Mouse (Mus musculus) neural tube, embryonic 11.5 days (tissue): ENCODE measurements at regions not wholly inside any gene's neighbourhood (a gene's known extent, or its start where the extent isn't known, plus 50 kb on each side); places are given as distances from the start of the nearest gene placed in this dataset.

ENCODE experiments used
- ATAC-seq: fragments of 200-750 bp; cut with Nextera tagmentation; 2 replicates; pipeline ENCODE4 v1.8.0; 2017; ENCODE audit warnings: moderate number of reproducible peaks, mild to moderate bottlenecking, moderate TSS enrichment, moderate library complexity; ENCODE audit not compliant: insufficient read depth, low FRiP score, low TSS enrichment
- DNase-seq: peaks from one replicate; pipeline ENCODE4 v3.0.0-alpha.2; 2015; ENCODE audit warnings: low spot score
- H3K27ac ChIP-seq: fragments of 300-500 bp; sonication (generic); 2 replicates; pipeline ENCODE4 v1.5.1; 2014; ENCODE audit warnings: low read depth, mild to moderate bottlenecking, low read length
- H3K27me3 ChIP-seq: fragments of 300-500 bp; sonication (generic); 2 replicates; pipeline ENCODE4 v1.6.1; 2014; ENCODE audit warnings: mild to moderate bottlenecking, low read length, mixed read lengths; ENCODE audit not compliant: control insufficient read depth, insufficient read depth
- H3K36me3 ChIP-seq: fragments of 300-500 bp; sonication (generic); 2 replicates; pipeline ENCODE4 v1.6.1; 2014; ENCODE audit warnings: mild to moderate bottlenecking, low read length, moderate library complexity, mixed read lengths; ENCODE audit not compliant: control insufficient read depth, insufficient read depth
- H3K4me1 ChIP-seq: fragments of 300-500 bp; sonication (generic); 2 replicates; pipeline ENCODE4 v1.6.1; 2014; ENCODE audit warnings: low read length, mixed read lengths; ENCODE audit not compliant: control insufficient read depth, insufficient read depth
- H3K4me2 ChIP-seq: fragments of 300-500 bp; sonication (generic); 2 replicates; pipeline ENCODE4 v1.6.1; 2014; ENCODE audit warnings: low read depth, mild to moderate bottlenecking, moderate library complexity
- H3K4me3 ChIP-seq: fragments of 300-500 bp; sonication (generic); 2 replicates; pipeline ENCODE4 v1.5.1; 2014; ENCODE audit warnings: low read depth, low read length
- H3K9ac ChIP-seq: fragments of 300-500 bp; sonication (generic); 2 replicates; pipeline ENCODE4 v1.6.1; 2014; ENCODE audit warnings: mild to moderate bottlenecking, low read length
- H3K9me3 ChIP-seq: fragments of 300-500 bp; sonication (generic); 2 replicates; pipeline ENCODE4 v1.6.1; 2016; ENCODE audit warnings: low read length; ENCODE audit not compliant: control insufficient read depth
- WGBS: fragments of 180-500 bp; shearing (Covaris S2); extraction: QIAGEN DNeasy Blood & Tissue Kit; methylation state at CpG from one replicate; pipeline ENCODE4 v1.1.7; 2014; 5-methylcytosine and 5-hydroxymethylcytosine counted together

GRCm38 (mm10) chr5:106295993-106296392, 162.0 kb downstream of the Barhl2 start:
- ATAC-seq, result no peak
- 44% methylated on average over 2 of the region's 2 CpGs for WGBS
- Histone ChIP-seq H3K4me3 (no peak overlapping the region), H3K36me3 (no peaks in the 10 kb centered on the region), H3K4me2 (no peak overlapping the region), H3K27ac (no peak overlapping the region), H3K4me1 (peaks cover 6% of the 10 kb centered on the region; the same call in 1 of the 2 replicates), H3K9me3 (no peaks in the 10 kb centered on the region), H3K9ac (no peak overlapping the region), H3K27me3 (no peaks in the 10 kb centered on the region)
- DNase-seq, result no peak

GRCm38 (mm10) chr5:106295538-106295937, 162.4 kb downstream of the Barhl2 start:
- Histone ChIP-seq H3K9me3 (no peaks in the 10 kb centered on the region), H3K9ac (no peak overlapping the region), H3K4me2 (no peak overlapping the region), H3K27ac (no peak overlapping the region), H3K4me3 (no peak overlapping the region), H3K36me3 (no peaks in the 10 kb centered on the region), H3K4me1 (peaks cover 6% of the 10 kb centered on the region; the same call in 1 of the 2 replicates), H3K27me3 (no peaks in the 10 kb centered on the region)
- 2% methylated on average over 3 of the region's 3 CpGs for WGBS
- ATAC-seq (no peak), DNase-seq (no peak)

- Histone ChIP-seq H3K4me1 (peaks cover 6% of the 10 kb centered on the region; the same call in 1 of the 2 replicates), H3K36me3 (no peaks in the 10 kb centered on the region), H3K9me3 (no peaks in the 10 kb centered on the region), H3K4me3 (no peak overlapping the region), H3K9ac (no peak overlapping the region), H3K27ac (no peak overlapping the region), H3K4me2 (no peak overlapping the region), H3K27me3 (no peaks in the 10 kb centered on the region)
- DNase-seq, result no peak
- ATAC-seq, result no peak
- 65% methylated on average over 16 of the region's 16 CpGs for WGBS
Measured at GRCm38 (mm10) chr5:106292387-106293229, 165.4 kb downstream of the Barhl2 start.

- no peak for DNase-seq
- Histone ChIP-seq H3K9me3 (no peaks in the 10 kb centered on the region), H3K9ac (no peak overlapping the region), H3K27ac (no peak overlapping the region), H3K4me1 (no peaks in the 10 kb centered on the region), H3K4me3 (no peak overlapping the region), H3K36me3 (no peaks in the 10 kb centered on the region), H3K27me3 (no peaks in the 10 kb centered on the region), H3K4me2 (no peak overlapping the region)
- ATAC-seq, result no peak
- WGBS, result 3% methylated on average over 4 of the region's 4 CpGs
Measured at GRCm38 (mm10) chr5:106285152-106285551, 172.8 kb downstream of the Barhl2 start.

GRCm38 (mm10) chr5:106284731-106285130, 173.2 kb downstream of the Barhl2 start:
- Histone ChIP-seq H3K4me3 (no peak overlapping the region), H3K27ac (no peak overlapping the region), H3K9ac (no peak overlapping the region), H3K9me3 (no peaks in the 10 kb centered on the region), H3K36me3 (no peaks in the 10 kb centered on the region), H3K27me3 (no peaks in the 10 kb centered on the region), H3K4me1 (no peaks in the 10 kb centered on the region), H3K4me2 (no peak overlapping the region)
- 34% methylated on average over 9 of the region's 9 CpGs for WGBS
- no peak for ATAC-seq
- DNase-seq, result no peak

GRCm38 (mm10) chr5:106282646-106283045, 175.3 kb downstream of the Barhl2 start:
- Histone ChIP-seq H3K9ac (no peak overlapping the region), H3K27me3 (no peaks in the 10 kb centered on the region), H3K4me1 (no peaks in the 10 kb centered on the region), H3K4me3 (no peak overlapping the region), H3K4me2 (no peak overlapping the region), H3K9me3 (no peaks in the 10 kb centered on the region), H3K27ac (no peak overlapping the region), H3K36me3 (no peaks in the 10 kb centered on the region)
- DNase-seq (no peak), ATAC-seq (no peak)
- WGBS, result 82% methylated on average over 9 of the region's 9 CpGs

GRCm38 (mm10) chr5:106277786-106278185, 180.2 kb downstream of the Barhl2 start:
- Histone ChIP-seq H3K4me3 (no peak overlapping the region), H3K27ac (no peak overlapping the region), H3K4me2 (no peak overlapping the region), H3K4me1 (no peaks in the 10 kb centered on the region), H3K36me3 (no peaks in the 10 kb centered on the region), H3K9ac (no peak overlapping the region), H3K9me3 (no peaks in the 10 kb centered on the region), H3K27me3 (no peaks in the 10 kb centered on the region)
- no peak for ATAC-seq
- WGBS, result 86% methylated on average over 8 of the region's 8 CpGs
- DNase-seq, result no peak

GRCm38 (mm10) chr5:106277231-106277630, 180.7 kb downstream of the Barhl2 start:
- Histone ChIP-seq H3K4me3 (no peak overlapping the region), H3K4me1 (no peaks in the 10 kb centered on the region), H3K27ac (no peak overlapping the region), H3K9ac (no peak overlapping the region), H3K36me3 (no peaks in the 10 kb centered on the region), H3K27me3 (no peaks in the 10 kb centered on the region), H3K9me3 (no peaks in the 10 kb centered on the region), H3K4me2 (no peak overlapping the region)
- WGBS, result 83% methylated on average over 9 of the region's 9 CpGs
- ATAC-seq (no peak), DNase-seq (no peak)

- WGBS, result 26% methylated on average over 2 of the region's 2 CpGs
- H3K9me3 ChIP-seq, result no peaks in the 10 kb centered on the region
- H3K9ac ChIP-seq, result no peak overlapping the region
- H3K27me3 ChIP-seq, result no peaks in the 10 kb centered on the region
- no peak overlapping the region for H3K27ac ChIP-seq
- ATAC-seq, result no peak
- no peaks in the 10 kb centered on the region for H3K36me3 ChIP-seq
- no peak overlapping the region for H3K4me3 ChIP-seq
- H3K4me2 ChIP-seq, result no peak overlapping the region
- DNase-seq, result no peak
- H3K4me1 ChIP-seq, result no peaks in the 10 kb centered on the region
Measured at GRCm38 (mm10) chr5:106276186-106276585, 181.8 kb downstream of the Barhl2 start.
